Mouse (Mus musculus): ENCODE data around the gene Lin7a. TPM values are rescaled to one million over a fixed set of nuclear protein-coding genes. Genes with fewer than 3 reads are reported as not detected.
A peak's percentile ranks its signal among the peaks of the same experiment; 100 is the strongest.

Gene Lin7a
- polyA plus RNA-seq, 1 experiment from 2014 or later = 37.0 TPM

DNA sequence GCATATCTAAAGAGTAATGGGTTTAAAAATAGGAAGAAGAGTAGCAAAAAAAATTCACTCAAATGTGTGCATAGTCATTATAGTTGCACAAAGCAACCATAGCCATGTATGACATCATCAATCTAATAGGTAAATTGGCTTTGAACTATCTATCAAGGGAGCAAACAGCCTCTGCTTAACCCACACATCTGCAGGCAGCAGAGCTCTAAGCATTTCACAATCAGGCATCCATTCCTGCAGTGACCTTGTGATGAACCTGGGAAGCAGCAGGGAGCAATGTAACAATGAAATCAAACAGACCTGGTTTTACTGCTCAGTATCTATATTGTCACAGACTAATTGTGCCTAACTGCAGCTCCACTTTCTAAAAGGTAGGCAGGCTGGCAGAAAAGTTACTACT is 112.3 kb downstream of the Lin7a start:
- Histone ChIP-seq H3K27ac (replicated peaks; ENCODE audit: low read depth, low read length) (no peak overlapping the region), H3K4me2 (ENCODE audit: low read length) (no peak overlapping the region), H3K4me3 (replicated peaks; ENCODE audit: low read depth, low read length) (no peak overlapping the region), H3K4me1 (ENCODE audit: control insufficient read depth, insufficient read depth, low read length) (no peaks in the 10 kb centered on the region), H3K27me3 (ENCODE audit: control insufficient read depth, insufficient read depth, low read length) (no peaks in the 10 kb centered on the region), H3K9me3 (ENCODE audit: control insufficient read depth, low read length) (no peaks in the 10 kb centered on the region), H3K9ac (replicated peaks; ENCODE audit: low read length) (no peak overlapping the region), H3K36me3 (ENCODE audit: control insufficient read depth, insufficient read depth, low read length) (no peaks in the 10 kb centered on the region)
- no peak for ATAC-seq (ENCODE audit: low FRiP score, low TSS enrichment)
- no peak for DNase-seq

DNA sequence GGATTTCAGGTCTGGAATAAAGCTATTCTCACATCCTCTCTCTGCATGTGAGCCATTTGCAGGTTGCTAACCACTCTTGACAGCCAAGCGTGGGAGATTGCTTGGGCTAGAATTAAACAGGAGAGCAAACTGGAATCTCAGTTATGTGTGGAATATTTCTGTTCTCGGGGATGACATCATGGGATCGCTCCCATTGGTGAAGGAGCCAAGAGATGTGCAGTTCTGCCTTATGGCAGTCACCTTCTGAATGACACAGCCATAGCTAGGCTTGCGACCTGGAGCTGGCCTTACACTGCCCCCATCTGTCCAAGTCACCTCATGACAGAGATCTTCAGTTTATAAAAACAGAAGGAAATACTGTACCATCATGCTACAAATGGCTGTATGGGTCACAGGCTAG is 118.0 kb downstream of the Lin7a start:
- peak; percentile 69 for ATAC-seq (ENCODE audit: low FRiP score, low TSS enrichment)
- H3K27ac ChIP-seq (replicated peaks; ENCODE audit: low read depth, low read length) = no peak overlapping the region
- no peak overlapping the region for H3K9ac ChIP-seq (replicated peaks; ENCODE audit: low read length)
- no peaks in the 10 kb centered on the region for H3K27me3 ChIP-seq (ENCODE audit: control insufficient read depth, insufficient read depth, low read length)
- H3K4me3 ChIP-seq (replicated peaks; ENCODE audit: low read depth, low read length) = no peak overlapping the region
- peak; percentile 64 for DNase-seq
- no peaks in the 10 kb centered on the region for H3K9me3 ChIP-seq (ENCODE audit: control insufficient read depth, low read length)
- no peaks in the 10 kb centered on the region for H3K4me1 ChIP-seq (ENCODE audit: control insufficient read depth, insufficient read depth, low read length)
- WGBS = 57% methylated on average over 4 of the region's 4 CpGs
- H3K4me2 ChIP-seq (ENCODE audit: low read length) = no peak overlapping the region
- no peaks in the 10 kb centered on the region for H3K36me3 ChIP-seq (ENCODE audit: control insufficient read depth, insufficient read depth, low read length)

DNA sequence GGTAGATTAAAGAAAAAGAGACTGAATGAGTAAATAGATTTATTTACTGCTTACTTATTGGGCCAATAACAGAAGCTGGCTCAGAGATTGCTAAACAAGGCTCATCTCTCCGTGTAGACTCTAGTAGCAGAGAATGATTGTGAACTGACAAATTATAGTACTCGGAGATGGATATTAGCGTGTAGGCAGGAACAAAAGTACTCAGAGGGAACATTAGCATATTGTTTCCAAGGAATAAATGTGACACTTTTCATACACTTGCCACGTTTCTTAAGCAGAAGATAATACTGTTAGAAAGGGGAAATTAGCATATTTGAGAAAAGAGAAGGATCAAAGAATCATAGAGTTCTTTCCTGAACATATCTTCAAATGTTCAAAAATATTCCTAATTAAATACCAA is 133.9 kb downstream of the Lin7a start:
- 59% methylated on average over 4 of the region's 4 CpGs for WGBS
- Histone ChIP-seq H3K27me3 (ENCODE audit: control insufficient read depth, insufficient read depth, low read length) (no peaks in the 10 kb centered on the region), H3K27ac (replicated peaks; ENCODE audit: low read depth, low read length) (no peak overlapping the region), H3K9me3 (ENCODE audit: control insufficient read depth, low read length) (no peaks in the 10 kb centered on the region), H3K4me2 (ENCODE audit: low read length) (no peak overlapping the region), H3K4me1 (ENCODE audit: control insufficient read depth, insufficient read depth, low read length) (no peaks in the 10 kb centered on the region), H3K4me3 (replicated peaks; ENCODE audit: low read depth, low read length) (no peak overlapping the region), H3K36me3 (ENCODE audit: control insufficient read depth, insufficient read depth, low read length) (no peaks in the 10 kb centered on the region), H3K9ac (replicated peaks; ENCODE audit: low read length) (no peak overlapping the region)
- DNase-seq (no peak), ATAC-seq (ENCODE audit: low FRiP score, low TSS enrichment) (no peak)

DNA sequence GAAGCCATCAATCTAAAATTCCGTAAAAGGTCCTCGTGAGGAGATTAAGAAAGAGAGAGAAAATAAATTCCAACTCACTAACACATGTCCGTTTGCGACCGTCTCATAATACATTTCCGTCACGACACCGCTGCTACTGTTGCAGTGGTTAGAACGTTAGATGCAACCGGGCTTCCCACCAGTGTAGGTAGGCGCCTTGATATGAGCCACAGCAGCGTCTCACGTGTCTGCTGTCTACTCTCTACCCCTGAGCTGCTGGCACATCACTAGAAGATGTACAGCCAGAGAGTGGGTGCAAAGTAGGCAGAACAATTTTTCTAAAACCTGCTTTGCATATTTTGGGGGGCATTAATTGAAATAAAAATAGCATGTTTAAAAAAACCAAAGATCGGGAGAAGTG is 146.8 kb downstream of the Lin7a start:
- Histone ChIP-seq H3K9me3 (ENCODE audit: control insufficient read depth, low read length) (no peaks in the 10 kb centered on the region), H3K9ac (replicated peaks; ENCODE audit: low read length) (no peak overlapping the region), H3K4me2 (ENCODE audit: low read length) (no peak overlapping the region), H3K4me3 (replicated peaks; ENCODE audit: low read depth, low read length) (no peak overlapping the region), H3K27ac (replicated peaks; ENCODE audit: low read depth, low read length) (no peak overlapping the region), H3K27me3 (ENCODE audit: control insufficient read depth, insufficient read depth, low read length) (no peaks in the 10 kb centered on the region), H3K36me3 (ENCODE audit: control insufficient read depth, insufficient read depth, low read length) (no peaks in the 10 kb centered on the region), H3K4me1 (ENCODE audit: control insufficient read depth, insufficient read depth, low read length) (no peaks in the 10 kb centered on the region)
- DNase-seq (no peak), ATAC-seq (ENCODE audit: low FRiP score, low TSS enrichment) (no peak)
- WGBS = 93% methylated on average over 14 of the region's 14 CpGs

DNA sequence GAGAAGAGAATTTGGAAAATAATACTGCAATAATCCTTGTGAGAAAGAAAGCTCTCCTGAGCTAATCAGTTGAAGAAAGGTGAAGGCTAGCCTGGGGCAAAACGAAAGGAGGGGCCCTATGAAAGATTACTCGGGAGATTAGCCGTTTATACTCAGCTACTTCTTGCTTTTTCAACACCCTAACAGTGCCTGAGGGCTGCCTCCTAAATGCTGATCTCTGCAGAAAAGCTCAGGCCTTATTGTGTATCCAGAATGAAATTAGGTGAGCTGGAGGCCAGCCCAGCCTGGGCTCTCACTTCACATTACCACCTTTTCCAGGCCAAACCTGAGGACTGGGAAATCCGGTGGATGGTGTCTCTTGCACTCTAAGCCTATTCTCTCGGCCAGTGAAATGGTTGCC is 165.5 kb downstream of the Lin7a start:
- Histone ChIP-seq H3K9me3 (ENCODE audit: control insufficient read depth, low read length) (no peaks in the 10 kb centered on the region), H3K4me3 (replicated peaks; ENCODE audit: low read depth, low read length) (no peak overlapping the region), H3K27ac (replicated peaks; ENCODE audit: low read depth, low read length) (no peak overlapping the region), H3K27me3 (ENCODE audit: control insufficient read depth, insufficient read depth, low read length) (no peaks in the 10 kb centered on the region), H3K9ac (replicated peaks; ENCODE audit: low read length) (no peak overlapping the region), H3K4me1 (ENCODE audit: control insufficient read depth, insufficient read depth, low read length) (no peaks in the 10 kb centered on the region), H3K36me3 (ENCODE audit: control insufficient read depth, insufficient read depth, low read length) (no peaks in the 10 kb centered on the region), H3K4me2 (ENCODE audit: low read length) (no peak overlapping the region)
- DNase-seq (peak; percentile 23), ATAC-seq (ENCODE audit: low FRiP score, low TSS enrichment) (no peak)
- WGBS = 60% methylated on average over 5 of the region's 5 CpGs

DNA sequence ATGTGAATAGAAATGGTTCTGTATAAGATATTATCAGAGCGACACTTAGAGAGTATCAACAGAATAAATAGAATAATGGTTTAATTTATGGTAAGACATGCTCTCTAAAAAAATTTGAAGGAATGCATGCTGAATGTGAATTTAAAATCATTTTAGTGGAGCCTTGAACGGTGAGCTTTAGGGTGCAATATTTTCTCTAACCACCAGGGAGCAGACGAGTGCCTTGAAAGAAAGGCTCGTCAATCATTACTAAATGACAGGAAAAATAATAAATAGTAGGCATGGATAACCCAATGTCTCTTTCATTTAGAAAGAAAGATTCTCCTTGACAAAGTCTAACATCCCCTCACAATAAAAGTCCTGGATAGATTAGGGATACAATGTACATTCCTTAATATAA is 171.3 kb downstream of the Lin7a start:
- Histone ChIP-seq H3K4me2 (ENCODE audit: low read length) (no peak overlapping the region), H3K9ac (replicated peaks; ENCODE audit: low read length) (no peak overlapping the region), H3K36me3 (ENCODE audit: control insufficient read depth, insufficient read depth, low read length) (no peaks in the 10 kb centered on the region), H3K4me1 (ENCODE audit: control insufficient read depth, insufficient read depth, low read length) (no peaks in the 10 kb centered on the region), H3K27ac (replicated peaks; ENCODE audit: low read depth, low read length) (no peak overlapping the region), H3K27me3 (ENCODE audit: control insufficient read depth, insufficient read depth, low read length) (no peaks in the 10 kb centered on the region), H3K4me3 (replicated peaks; ENCODE audit: low read depth, low read length) (no peak overlapping the region), H3K9me3 (ENCODE audit: control insufficient read depth, low read length) (no peaks in the 10 kb centered on the region)
- 11% methylated on average over 4 of the region's 4 CpGs for WGBS
- DNase-seq (peak; percentile 74), ATAC-seq (ENCODE audit: low FRiP score, low TSS enrichment) (peak; percentile 46; the same call in 1 of the 2 replicates)

DNA sequence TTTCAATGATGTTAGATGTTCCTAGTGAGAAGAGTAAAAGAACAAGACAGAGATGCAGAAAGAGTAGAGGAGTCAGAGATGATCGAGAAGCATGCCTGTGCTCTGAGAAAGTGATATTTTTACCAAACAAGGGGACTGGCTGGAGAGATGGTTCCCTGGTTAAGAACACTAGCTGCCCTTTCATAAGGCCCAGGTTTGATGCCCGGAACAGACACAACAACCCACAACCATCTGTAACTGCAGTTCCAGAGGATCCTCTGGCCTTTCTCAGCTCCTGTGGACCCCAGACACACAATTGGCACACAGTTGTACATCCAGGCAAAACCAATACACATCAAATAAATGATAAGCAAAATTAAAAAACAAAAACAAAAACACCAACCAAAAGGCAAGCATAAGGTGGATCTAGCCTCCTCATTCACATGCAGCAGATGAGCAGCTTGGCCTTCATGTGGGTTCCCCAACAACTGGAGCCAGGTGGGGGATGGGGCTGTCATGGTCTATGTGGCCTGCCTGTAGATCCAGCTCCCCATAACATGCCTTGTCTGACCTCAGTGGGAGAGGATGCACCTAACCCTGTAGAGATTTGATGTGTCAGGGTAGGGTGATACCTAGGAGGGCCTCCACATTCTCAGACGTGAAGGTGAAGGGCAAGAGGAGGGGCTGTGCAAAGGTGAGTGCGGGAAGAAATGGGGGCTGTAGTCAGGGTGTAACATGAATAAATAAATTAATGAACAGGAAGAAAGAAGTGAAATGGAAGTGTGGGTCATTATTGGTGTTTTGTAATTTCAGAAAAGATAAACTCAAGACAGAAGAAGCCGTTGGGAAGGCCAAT is 178.2 kb downstream of the Lin7a start:
- no peaks in the 10 kb centered on the region for H3K27me3 ChIP-seq (ENCODE audit: control insufficient read depth, insufficient read depth, low read length)
- H3K4me2 ChIP-seq (ENCODE audit: low read length) = no peak overlapping the region
- no peak overlapping the region for H3K9ac ChIP-seq (replicated peaks; ENCODE audit: low read length)
- H3K9me3 ChIP-seq (ENCODE audit: control insufficient read depth, low read length) = no peaks in the 10 kb centered on the region
- ATAC-seq (ENCODE audit: low FRiP score, low TSS enrichment) = no peak
- H3K4me3 ChIP-seq (replicated peaks; ENCODE audit: low read depth, low read length) = no peak overlapping the region
- H3K4me1 ChIP-seq (ENCODE audit: control insufficient read depth, insufficient read depth, low read length) = no peaks in the 10 kb centered on the region
- 90% methylated on average over 5 of the region's 5 CpGs for WGBS
- DNase-seq = no peak
- no peaks in the 10 kb centered on the region for H3K36me3 ChIP-seq (ENCODE audit: control insufficient read depth, insufficient read depth, low read length)
- H3K27ac ChIP-seq (replicated peaks; ENCODE audit: low read depth, low read length) = no peak overlapping the region

DNA sequence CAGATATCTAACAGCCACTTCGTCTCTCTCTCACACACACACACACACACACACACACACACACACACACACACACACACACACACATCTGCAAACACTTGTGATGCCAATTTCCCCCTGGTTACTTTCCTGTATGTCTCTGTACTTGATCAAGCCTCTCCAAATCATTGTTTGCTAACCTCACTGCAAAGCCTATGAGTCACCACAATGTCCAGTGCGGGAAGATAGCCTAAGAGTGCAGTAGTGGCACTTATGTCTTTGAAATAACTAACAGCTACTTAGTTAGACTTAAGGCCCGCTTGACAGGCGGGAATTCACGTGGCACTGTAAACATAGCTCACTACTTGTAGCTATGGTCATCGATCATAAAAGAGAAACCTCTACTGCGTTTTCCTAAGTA is 196.3 kb downstream of the Lin7a start:
- Histone ChIP-seq H3K4me3 (replicated peaks; ENCODE audit: low read depth, low read length) (no peak overlapping the region), H3K4me1 (ENCODE audit: control insufficient read depth, insufficient read depth, low read length) (no peaks in the 10 kb centered on the region), H3K4me2 (ENCODE audit: low read length) (no peak overlapping the region), H3K27ac (replicated peaks; ENCODE audit: low read depth, low read length) (no peak overlapping the region), H3K9ac (replicated peaks; ENCODE audit: low read length) (no peak overlapping the region), H3K27me3 (ENCODE audit: control insufficient read depth, insufficient read depth, low read length) (no peaks in the 10 kb centered on the region), H3K36me3 (ENCODE audit: control insufficient read depth, insufficient read depth, low read length) (no peaks in the 10 kb centered on the region), H3K9me3 (ENCODE audit: control insufficient read depth, low read length) (no peaks in the 10 kb centered on the region)
- 93% methylated on average over 7 of the region's 7 CpGs for WGBS
- DNase-seq = no peak
- ATAC-seq (ENCODE audit: low FRiP score, low TSS enrichment) = no peak
